Mouse (Mus musculus): ENCODE data around the gene Sucnr1.
"Not testable (repeated sequence)": the region's sequence is repeated elsewhere in the genome, so short reads cannot be mapped to it uniquely, and the experiment has no call there.

Sucnr1 gene

DNA sequence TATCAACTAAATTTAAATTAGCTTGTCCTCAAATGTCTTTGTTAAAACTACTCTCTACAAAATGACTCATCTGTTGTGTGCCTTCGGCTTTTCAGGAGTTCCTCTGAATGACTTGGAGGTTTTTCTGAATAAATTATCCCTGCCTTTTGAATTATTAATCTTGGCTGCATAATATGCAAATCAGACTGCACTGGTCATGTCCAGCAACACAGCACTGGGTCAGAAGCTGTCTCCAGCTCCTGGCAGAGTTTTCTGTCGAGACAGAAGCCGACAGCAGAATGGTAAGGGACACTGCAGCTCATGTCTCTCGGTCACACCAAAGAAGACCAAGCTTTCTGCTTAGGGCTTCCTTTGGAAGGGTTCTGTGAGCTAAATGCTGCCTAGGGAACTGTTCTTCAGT lies at the start of gene Sucnr1:
TSS of gene Sucnr1 (plus strand) at position 222 of the 400 bp plus-strand sequence.
- DNase-seq (ENCODE audit: low spot score in 2 of 2), result peak in 1 of 2 experiments; percentile 16

GRCm38 (mm10) chr3:60046221-60046913 lies 35.3 kb upstream of the Sucnr1 start:
- DNase-seq (ENCODE audit: low spot score in 2 of 2), result no peak

- DNase-seq (ENCODE audit: low spot score in 2 of 2), result no peak
Observed at GRCm38 (mm10) chr3:60053231-60053927, 28.3 kb upstream of the Sucnr1 start.

DNA sequence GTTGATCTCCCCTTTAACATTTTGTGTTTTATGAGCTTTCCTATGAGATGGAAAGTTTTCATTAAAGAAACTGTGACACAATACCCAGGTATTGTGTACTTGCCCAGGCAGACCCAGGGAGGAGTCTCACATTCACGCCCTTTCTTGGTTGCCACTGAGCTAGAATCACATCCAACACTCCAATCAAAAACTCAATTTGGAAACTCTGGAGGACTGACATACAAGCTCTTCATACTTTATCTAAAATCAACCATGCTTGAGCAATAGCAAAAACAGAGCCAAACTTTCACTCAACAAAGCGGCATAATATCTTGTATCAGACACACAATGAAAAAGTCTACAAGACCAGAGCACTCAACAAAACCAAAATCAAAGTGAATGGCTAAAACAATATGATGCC lies 27.7 kb upstream of the Sucnr1 start:
- no peak for DNase-seq (ENCODE audit: low spot score in 2 of 2)

GRCm38 (mm10) chr3:60056451-60056850 lies 25.2 kb upstream of the Sucnr1 start:
- no peak for DNase-seq (ENCODE audit: low spot score in 2 of 2)

GRCm38 (mm10) chr3:60057070-60057808 lies 24.4 kb upstream of the Sucnr1 start:
- no peak for DNase-seq (ENCODE audit: low spot score in 2 of 2)

DNA sequence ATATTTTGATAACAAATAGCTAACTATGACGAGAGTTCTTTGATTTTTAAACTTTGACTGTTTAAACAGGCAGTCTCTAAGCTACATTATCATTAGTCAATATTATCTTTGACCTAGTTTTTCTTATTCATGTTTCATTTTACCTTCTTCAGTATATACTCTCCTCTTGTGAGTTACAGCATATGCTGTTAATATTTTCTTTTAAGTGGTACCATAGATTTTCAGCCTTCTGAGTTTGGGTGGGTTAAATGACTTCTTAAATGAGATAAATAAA lies 23.9 kb upstream of the Sucnr1 start:
- DNase-seq (ENCODE audit: low spot score in 2 of 2), result no peak

DNA sequence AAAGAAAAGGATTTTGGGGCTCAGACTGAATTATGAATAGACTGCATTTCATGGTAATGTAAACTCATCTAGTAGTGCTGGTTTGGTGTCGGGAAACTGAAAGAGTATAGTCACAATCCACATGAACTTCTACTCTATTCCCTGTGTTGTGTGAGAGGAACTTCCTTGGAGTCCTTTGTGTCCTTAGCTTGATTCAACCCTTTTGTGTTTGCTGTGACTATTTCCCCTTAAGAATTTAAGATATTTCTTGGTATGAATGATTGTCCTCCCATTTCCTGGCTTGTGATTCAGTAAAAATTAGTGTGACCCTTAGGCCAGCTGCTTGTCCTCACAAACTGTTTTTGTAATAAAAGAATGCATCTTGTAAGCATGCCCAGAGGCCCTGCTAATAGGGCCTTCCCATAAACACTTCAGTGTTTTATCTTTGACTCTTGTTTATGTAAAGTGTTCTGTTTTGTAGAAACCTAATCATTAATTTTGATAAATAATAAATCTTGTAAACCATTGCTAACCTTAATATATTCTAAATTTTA lies 2.7 kb upstream of the Sucnr1 start:
- DNase-seq (ENCODE audit: low spot score in 2 of 2), result no peak

DNA sequence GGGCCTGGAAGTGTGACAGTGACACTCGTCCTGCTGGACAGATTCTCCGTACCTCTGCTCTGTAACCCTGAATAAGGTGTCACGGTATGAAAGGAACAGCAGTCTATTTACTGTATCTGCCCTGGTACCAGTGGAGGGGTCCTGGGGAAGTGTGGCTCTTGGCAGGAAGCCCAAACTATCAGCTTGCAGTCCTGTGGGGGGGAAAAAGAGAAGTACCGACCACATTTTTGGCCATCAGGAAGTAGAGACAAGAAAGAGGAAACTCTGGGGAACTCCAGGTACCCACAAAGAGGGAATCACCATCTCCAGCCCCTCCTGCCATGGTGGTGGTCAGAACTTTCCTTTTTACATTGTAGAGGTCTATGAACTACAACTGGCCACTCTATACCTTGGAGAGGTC lies 1.1 kb upstream of the Sucnr1 start:
- DNase-seq (ENCODE audit: low spot score in 2 of 2), result peak in 1 of 2 experiments; percentile 5

DNA sequence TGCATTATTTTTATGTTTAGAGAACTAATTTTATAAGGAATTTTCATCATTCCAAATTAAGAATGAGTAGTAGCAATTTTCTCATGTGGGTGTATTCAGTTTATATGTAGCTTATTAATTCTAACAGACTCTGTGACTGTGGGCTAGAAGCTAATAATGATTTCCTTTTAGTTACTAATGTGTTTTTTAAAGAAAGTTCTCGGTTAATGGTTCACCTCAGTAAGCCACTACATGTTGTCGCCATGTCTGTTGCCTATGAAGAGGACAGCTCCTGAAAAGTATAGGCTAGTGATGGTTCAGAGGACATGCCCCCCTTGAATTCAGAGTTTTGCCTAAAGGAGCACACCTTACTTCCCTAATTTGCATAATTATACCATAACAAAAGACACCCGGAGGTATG lies 1.1 kb downstream of the Sucnr1 start:
- no peak for DNase-seq (ENCODE audit: low spot score in 2 of 2)

- no peak for DNase-seq (ENCODE audit: low spot score in 2 of 2)
Observed at GRCm38 (mm10) chr3:60085729-60086128, 4.1 kb downstream of the Sucnr1 start.

- DNase-seq (ENCODE audit: low spot score in 2 of 2), result no peak
Observed at GRCm38 (mm10) chr3:60091321-60091720, 9.7 kb downstream of the Sucnr1 start.

DNA sequence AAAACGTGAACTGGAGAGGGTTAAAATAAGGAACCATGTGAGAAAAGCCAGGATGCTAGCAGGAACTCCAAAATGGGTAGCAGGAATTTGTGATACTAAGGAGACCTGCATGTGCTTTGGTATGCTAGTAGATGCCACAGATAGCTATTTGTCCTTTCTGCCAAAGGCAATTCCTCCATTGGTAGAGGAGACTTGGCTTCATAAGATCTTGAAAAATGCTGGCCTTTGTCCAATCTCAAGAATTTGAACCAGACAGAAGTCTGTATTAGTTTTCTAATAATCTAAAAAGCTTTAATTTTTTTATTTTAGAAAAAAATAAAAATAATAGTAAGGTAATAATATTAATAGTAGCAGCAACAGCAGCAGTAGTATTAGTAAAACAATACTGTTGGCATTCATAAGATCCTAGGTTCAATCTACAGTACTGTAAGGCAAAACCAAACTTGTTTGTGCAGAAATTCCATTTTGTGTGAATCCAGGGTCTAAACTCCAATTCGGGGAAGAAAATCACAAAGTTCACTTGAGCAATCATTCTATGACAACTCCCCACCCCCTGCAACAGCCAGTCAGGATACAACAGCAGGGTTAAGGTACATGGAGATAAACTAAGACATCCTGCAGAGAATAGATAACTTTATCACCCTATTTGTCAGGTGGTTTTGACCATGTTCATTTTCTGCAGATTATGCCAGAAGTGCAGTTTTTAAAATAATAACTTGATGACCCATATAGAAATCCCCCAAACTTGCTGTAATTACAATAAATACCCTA lies 12.9 kb downstream of the Sucnr1 start:
- DNase-seq (ENCODE audit: low spot score in 2 of 2), result no peak

GRCm38 (mm10) chr3:60096941-60097340 lies 15.3 kb downstream of the Sucnr1 start:
- no peak for DNase-seq (ENCODE audit: low spot score in 2 of 2)

DNA sequence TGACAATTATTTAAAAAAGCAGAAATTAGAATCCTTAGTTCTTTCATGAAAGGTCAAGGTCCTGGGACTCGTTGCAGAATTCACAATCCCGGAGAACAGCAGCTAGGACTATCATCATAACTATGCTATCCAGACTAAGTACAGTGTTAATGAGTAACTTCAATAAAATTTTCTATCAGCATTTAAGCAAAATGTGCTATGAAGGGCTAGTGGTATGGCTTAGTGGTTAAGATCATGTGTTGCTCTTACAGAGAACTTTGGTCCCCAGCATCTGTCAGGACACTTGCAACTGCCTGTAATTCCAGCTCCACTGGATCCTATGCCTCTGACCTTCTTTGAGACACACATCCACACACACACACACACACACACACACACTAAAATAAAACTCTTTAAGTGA lies 15.8 kb downstream of the Sucnr1 start:
- DNase-seq (ENCODE audit: low spot score in 2 of 2), result no peak

- no peak for DNase-seq (ENCODE audit: low spot score in 2 of 2)
Observed at GRCm38 (mm10) chr3:60098521-60098920, 16.9 kb downstream of the Sucnr1 start.

DNA sequence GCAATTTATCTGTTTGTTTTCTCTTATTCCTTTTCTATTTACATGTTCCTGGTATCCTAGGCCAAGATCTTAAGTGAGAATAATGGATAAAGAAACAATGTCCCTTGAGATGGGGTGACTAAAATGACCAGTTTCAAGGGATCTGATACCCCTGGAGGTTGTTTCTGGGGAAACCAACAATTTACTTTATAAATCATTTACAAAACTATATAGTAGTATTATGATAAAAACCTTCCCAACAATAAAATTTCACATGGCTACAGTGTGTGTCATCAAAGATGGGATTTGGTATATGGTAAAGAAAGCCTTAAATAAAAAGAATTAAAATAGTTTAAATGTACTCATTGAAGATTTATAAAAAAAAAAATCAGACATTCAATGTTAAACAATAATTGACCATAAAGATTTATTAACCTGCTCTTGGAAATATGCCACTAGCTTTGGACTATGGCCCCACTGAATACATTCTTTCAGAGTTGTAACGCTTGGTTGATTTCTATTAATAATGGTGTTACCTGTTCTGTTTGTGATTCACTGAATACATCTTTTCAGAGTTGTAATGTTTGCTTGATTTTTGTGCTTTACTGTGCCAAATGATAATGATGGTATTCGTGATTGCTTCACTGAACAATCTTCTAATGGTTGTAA lies 22.9 kb downstream of the Sucnr1 start:
- no peak for DNase-seq (ENCODE audit: low spot score in 2 of 2)

- not testable (repeated sequence) for DNase-seq (ENCODE audit: low spot score in 2 of 2)
Observed at GRCm38 (mm10) chr3:60106446-60106845, 24.8 kb downstream of the Sucnr1 start.

GRCm38 (mm10) chr3:60107736-60108135 lies 26.1 kb downstream of the Sucnr1 start:
- DNase-seq (ENCODE audit: low spot score in 2 of 2), result no peak

- DNase-seq (ENCODE audit: low spot score in 2 of 2), result no peak
Observed at GRCm38 (mm10) chr3:60108815-60109214, 27.1 kb downstream of the Sucnr1 start.

DNA sequence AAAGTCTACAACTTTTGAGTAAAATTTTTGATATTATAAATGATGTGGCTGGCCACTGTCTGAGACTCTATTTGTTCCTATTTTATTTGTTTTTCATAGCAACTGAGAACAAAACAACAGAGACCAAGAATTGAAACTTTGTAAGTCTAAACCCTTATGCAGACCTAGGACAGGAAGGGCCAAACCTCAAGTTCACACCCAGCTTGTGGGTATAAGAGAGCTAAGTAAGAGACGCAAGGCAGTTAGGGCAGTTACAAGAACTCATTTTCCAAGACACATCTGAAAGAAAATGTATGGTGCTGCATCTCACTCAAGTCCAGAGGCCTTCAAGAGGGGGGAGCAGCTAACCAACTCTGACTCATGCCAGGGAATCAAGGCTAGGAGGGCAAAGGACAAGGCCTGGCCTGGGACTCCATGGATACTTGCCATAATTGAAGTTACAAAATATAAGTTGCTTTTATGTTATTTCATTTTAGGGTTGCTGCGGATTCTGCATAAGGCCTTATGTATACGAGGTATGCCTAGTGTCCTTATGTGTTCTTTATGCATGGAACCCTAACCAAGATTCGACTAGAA lies 29.6 kb downstream of the Sucnr1 start:
- no peak for DNase-seq (ENCODE audit: low spot score in 2 of 2)
